Mouse (Mus musculus) megakaryocyte, embryonic 14.5 days (primary cell): ENCODE data around the gene Fam151a. TPM values are rescaled to one million over a fixed set of nuclear protein-coding genes. Genes with fewer than 3 reads are reported as not detected.
"Not testable (repeated sequence)": the region's sequence is repeated elsewhere in the genome, so short reads cannot be mapped to it uniquely, and the experiment has no call there.

Experiments
- H3K27me3 ChIP-seq: replicated peaks from 2 replicates; pipeline ENCODE3; 2012; ENCODE audit warnings: inconsistent platforms
- H3K36me3 ChIP-seq: replicated peaks from 2 replicates; pipeline ENCODE3; 2012; ENCODE audit warnings: low read length, inconsistent platforms, mixed read lengths
- H3K4me1 ChIP-seq: 2 replicates; pipeline ENCODE4 v1.6.1; 2012; ENCODE audit warnings: inconsistent platforms
- H3K4me3 ChIP-seq: replicated peaks from 2 replicates; pipeline ENCODE3; 2012; ENCODE audit warnings: moderate library complexity, mild to moderate bottlenecking, inconsistent platforms
- H3K9me3 ChIP-seq: 2 replicates; pipeline ENCODE4 v1.6.1; 2012; ENCODE audit warnings: inconsistent platforms
- FLI1 ChIP-seq: IDR thresholded peaks from 2 replicates; pipeline ENCODE4 v1.6.1; 2012; ENCODE audit warnings: low read length, inconsistent platforms, mixed read lengths
- GATA1 ChIP-seq: IDR thresholded peaks from 3 replicates; pipeline ENCODE4 v1.6.1; 2012; ENCODE audit warnings: mixed read lengths, low read length, inconsistent platforms, borderline replicate concordance
- polyA plus RNA-seq: library from polyadenylated mRNA; stranded (reverse); fragments of >175 nt; gene quantifications from 2 replicates; pipeline ENCODE4 v1.2.3, GENCODE M21; 2012; ENCODE audit warnings: low replicate concordance; ENCODE audit not compliant: insufficient read depth

Fam151a gene
- polyA plus RNA-seq, 1 experiment: not detected

GRCm38 (mm10) chr4:106769306-106769705 lies 35.6 kb downstream of the Fam151a start:
- TF ChIP-seq FLI1 (no peak), GATA1 (no peak)
- H3K27me3 ChIP-seq: no peaks in the 10 kb centered on the region

GRCm38 (mm10) chr4:106772558-106772957 lies 38.9 kb downstream of the Fam151a start:
- Histone ChIP-seq H3K4me1 (peaks cover 51% of the 10 kb centered on the region), H3K4me3 (no peak overlapping the region), H3K36me3 (peaks cover 29% of the 10 kb centered on the region), H3K27me3 (no peaks in the 10 kb centered on the region), H3K9me3 (no peaks in the 10 kb centered on the region)
- TF ChIP-seq GATA1 (no peak), FLI1 (no peak)

More at GRCm38 (mm10) chr4:106769306-106769705, 35.6 kb downstream of the Fam151a start:
- no peaks in the 10 kb centered on the region for H3K9me3 ChIP-seq
- peaks cover 46% of the 10 kb centered on the region for H3K4me1 ChIP-seq
- H3K4me3 ChIP-seq: no peak overlapping the region
- peaks cover 29% of the 10 kb centered on the region for H3K36me3 ChIP-seq

DNA sequence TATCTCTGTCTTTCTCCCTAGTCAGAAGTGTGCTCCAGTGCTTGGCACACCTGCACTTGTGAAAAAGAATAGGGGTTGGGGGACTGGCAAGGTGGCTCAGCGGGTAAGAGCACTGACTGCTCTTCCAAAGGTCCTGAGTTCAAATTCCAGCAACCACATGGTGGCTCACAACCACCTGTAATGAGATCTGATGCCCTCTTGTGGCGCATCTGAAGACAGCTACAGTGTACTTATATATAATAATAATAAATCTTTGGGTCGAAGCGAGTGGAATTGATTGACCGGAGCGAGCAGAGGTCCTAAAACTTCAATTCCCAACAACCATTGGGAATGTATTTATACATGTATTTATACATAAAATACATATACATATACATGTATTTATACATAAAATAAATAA lies 42.1 kb downstream of the Fam151a start:
- H3K27me3 ChIP-seq, H3K9me3 ChIP-seq, H3K4me3 ChIP-seq, H3K36me3 ChIP-seq: not testable (repeated sequence)
- peaks cover 64% of the 10 kb centered on the region for H3K4me1 ChIP-seq

DNA sequence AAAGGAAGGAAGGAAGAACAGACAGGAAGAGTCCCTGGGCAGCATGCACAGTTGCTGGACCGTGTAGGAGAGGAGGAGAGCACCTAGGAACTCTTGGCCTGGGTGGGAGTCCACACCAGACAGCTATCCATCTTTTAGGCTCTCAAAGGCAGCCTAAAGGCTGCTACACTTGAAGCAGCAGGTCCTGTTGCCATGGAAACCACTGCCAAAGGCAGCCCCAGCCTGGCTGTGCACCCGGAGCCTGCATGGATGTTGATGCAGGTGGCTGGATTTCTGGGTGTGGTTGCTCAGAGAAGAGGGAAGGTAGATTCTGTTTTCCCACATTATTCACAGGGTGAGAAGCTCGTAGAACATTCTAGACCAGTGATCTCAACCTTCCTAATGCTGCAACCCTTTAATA lies 43.3 kb downstream of the Fam151a start:
- H3K4me1 ChIP-seq: peaks cover 66% of the 10 kb centered on the region
- TF ChIP-seq FLI1 (no peak), GATA1 (no peak)
- peaks cover 4% of the 10 kb centered on the region; the same call in 1 of the 2 replicates for H3K9me3 ChIP-seq
- peaks cover 12% of the 10 kb centered on the region for H3K36me3 ChIP-seq
- H3K27me3 ChIP-seq: no peaks in the 10 kb centered on the region
- no peak overlapping the region for H3K4me3 ChIP-seq

DNA sequence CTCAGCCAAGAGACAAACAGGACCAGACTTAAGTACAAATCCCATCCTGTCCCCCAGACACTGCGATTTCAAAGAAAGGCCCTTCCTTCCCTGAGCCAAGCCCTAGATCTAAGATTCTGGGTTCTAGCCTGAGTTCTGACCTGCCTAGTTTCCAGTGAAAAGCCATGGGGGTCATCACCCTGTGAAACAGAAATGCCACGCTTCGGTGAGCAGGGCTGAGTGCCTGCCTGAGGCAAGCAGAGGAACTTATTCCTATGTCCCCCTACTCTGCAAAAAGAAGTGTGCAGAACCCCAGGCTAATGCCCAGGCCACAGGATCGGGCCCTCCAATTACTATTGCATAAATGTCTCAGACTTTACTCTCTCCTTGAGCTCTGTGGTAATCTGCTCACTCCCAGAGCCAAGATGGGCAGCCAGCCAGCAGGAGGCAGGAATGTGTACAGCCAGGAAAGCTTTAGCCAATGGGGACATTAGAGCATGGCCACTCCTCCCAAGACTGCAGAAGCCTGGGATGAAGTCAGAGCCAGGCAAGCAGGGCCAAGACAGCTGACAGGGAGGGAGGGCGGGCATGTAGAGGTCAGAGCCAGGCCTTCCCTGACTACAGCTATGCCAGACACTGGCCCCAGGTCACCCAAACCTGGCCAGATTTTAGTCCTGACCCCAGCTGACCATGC lies 44.6 kb downstream of the Fam151a start:
- peaks cover 4% of the 10 kb centered on the region; the same call in 1 of the 2 replicates for H3K9me3 ChIP-seq
- no peaks in the 10 kb centered on the region for H3K27me3 ChIP-seq
- peaks cover 17% of the 10 kb centered on the region for H3K36me3 ChIP-seq
- TF ChIP-seq FLI1 (no peak), GATA1 (no peak)
- H3K4me3 ChIP-seq: no peak overlapping the region
- H3K4me1 ChIP-seq: peaks cover 65% of the 10 kb centered on the region

- Histone ChIP-seq H3K36me3 (peaks cover 21% of the 10 kb centered on the region), H3K4me3 (no peak overlapping the region), H3K4me1 (peaks cover 83% of the 10 kb centered on the region), H3K27me3 (no peaks in the 10 kb centered on the region), H3K9me3 (peaks cover 4% of the 10 kb centered on the region; the same call in 1 of the 2 replicates)
- TF ChIP-seq GATA1: no peak
- TF ChIP-seq FLI1: no peak
Measured at GRCm38 (mm10) chr4:106780045-106780444, 46.4 kb downstream of the Fam151a start.

DNA sequence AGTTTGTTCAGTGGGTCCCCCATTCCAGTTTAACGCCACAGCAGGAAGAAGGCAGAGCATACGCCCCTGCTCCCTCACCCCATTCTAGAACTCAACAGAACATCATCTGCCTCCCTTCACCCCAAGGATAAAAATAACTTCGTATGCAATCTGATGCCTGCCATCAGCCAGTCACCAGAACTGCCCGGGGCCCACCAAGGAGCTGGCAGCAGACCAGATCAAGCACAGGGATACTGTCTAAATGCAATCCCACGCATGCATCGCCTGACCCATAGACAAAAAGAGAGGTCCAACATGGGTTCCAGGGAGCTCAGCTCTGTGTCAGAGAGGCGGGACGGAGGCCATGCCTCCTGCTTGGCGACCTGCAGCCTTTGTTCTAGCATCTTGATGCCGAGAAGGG lies 49.4 kb downstream of the Fam151a start:
- TF ChIP-seq FLI1: no peak
- TF ChIP-seq GATA1: no peak
- no peak overlapping the region for H3K4me3 ChIP-seq
- H3K4me1 ChIP-seq: peaks cover 95% of the 10 kb centered on the region
- no peaks in the 10 kb centered on the region for H3K27me3 ChIP-seq
- H3K9me3 ChIP-seq: peaks cover 4% of the 10 kb centered on the region; the same call in 1 of the 2 replicates
- peaks cover 21% of the 10 kb centered on the region for H3K36me3 ChIP-seq

GRCm38 (mm10) chr4:106784806-106785205 lies 51.1 kb downstream of the Fam151a start:
- Histone ChIP-seq H3K4me3 (peak overlapping the region; percentile 62), H3K9me3 (peaks cover 4% of the 10 kb centered on the region; the same call in 1 of the 2 replicates), H3K36me3 (peaks cover 21% of the 10 kb centered on the region), H3K27me3 (no peaks in the 10 kb centered on the region), H3K4me1 (peaks cover 95% of the 10 kb centered on the region)
- no peak for TF ChIP-seq GATA1
- no peak for TF ChIP-seq FLI1

- peaks cover 94% of the 10 kb centered on the region for H3K4me1 ChIP-seq
- H3K9me3 ChIP-seq: peaks cover 4% of the 10 kb centered on the region; the same call in 1 of the 2 replicates
- TF ChIP-seq GATA1 (no peak), FLI1 (no peak)
- H3K4me3 ChIP-seq: peak overlapping the region; percentile 69
- no peaks in the 10 kb centered on the region for H3K27me3 ChIP-seq
- H3K36me3 ChIP-seq: peaks cover 21% of the 10 kb centered on the region
Measured at GRCm38 (mm10) chr4:106785345-106785744, 51.7 kb downstream of the Fam151a start.

DNA sequence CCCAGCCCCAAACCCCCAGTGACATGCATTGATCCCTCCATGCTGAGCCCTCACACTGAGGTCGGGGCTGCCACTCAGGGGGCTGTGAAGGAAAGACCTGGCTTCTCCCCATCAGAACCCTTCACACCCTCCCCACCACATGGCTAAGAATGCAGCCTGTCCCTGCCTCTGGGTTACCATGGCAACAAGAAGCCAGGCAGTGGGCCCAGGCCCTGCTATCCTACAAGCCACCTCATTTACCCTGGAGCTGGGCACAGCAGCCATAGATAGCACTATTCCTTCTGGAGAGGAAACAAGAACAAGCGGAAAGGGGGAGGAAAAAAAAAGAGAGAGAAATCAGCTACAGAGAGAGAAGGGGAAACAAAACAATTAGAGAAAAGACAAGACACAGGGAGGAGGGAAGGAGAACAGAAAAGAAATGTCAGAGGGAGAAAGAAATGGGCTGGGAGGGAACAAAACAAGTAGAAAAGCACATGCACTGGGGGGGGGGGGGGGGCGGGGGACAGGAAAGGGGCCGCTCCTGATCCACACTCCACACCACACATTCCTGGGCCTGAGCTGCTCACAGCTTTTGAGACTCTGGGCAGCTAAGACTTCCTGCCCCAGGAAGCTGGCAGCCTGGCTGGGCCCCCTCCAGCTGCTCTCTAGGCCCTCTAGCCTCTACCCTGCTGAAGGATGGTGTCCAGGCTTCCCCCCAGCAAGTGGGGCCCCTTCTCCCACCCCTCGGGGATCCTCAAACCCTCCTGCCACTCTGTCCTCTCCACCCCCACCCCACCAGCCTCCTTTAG lies 52.3 kb downstream of the Fam151a start:
- Histone ChIP-seq H3K9me3 (peaks cover 4% of the 10 kb centered on the region; the same call in 1 of the 2 replicates), H3K27me3 (no peaks in the 10 kb centered on the region), H3K4me1 (peaks cover 93% of the 10 kb centered on the region), H3K4me3 (peak overlapping the region; percentile 69), H3K36me3 (peaks cover 19% of the 10 kb centered on the region)
- TF ChIP-seq FLI1: no peak
- TF ChIP-seq GATA1: no peak
